Mouse (Mus musculus) kidney, adult 10 weeks (tissue): Measurements from ENCODE around the gene Ddx50. TPM values are rescaled to one million over a fixed set of nuclear protein-coding genes. Genes with fewer than 3 reads are reported as not detected.

Experiments used
- polyA plus RNA-seq: library from polyadenylated mRNA; stranded (reverse); fragments of 350-450 nt; fragmentation: Illumina TruSeq; extraction: RNeasy Lipid Tissue Mini Kit (QIAGEN cat#74804); gene quantifications from one replicate; pipeline ENCODE4 v1.2.3, GENCODE M21; 2014; ENCODE audit warnings: low read depth, low replicate concordance

Ddx50 gene
- 149 TPM for polyA plus RNA-seq

DNA sequence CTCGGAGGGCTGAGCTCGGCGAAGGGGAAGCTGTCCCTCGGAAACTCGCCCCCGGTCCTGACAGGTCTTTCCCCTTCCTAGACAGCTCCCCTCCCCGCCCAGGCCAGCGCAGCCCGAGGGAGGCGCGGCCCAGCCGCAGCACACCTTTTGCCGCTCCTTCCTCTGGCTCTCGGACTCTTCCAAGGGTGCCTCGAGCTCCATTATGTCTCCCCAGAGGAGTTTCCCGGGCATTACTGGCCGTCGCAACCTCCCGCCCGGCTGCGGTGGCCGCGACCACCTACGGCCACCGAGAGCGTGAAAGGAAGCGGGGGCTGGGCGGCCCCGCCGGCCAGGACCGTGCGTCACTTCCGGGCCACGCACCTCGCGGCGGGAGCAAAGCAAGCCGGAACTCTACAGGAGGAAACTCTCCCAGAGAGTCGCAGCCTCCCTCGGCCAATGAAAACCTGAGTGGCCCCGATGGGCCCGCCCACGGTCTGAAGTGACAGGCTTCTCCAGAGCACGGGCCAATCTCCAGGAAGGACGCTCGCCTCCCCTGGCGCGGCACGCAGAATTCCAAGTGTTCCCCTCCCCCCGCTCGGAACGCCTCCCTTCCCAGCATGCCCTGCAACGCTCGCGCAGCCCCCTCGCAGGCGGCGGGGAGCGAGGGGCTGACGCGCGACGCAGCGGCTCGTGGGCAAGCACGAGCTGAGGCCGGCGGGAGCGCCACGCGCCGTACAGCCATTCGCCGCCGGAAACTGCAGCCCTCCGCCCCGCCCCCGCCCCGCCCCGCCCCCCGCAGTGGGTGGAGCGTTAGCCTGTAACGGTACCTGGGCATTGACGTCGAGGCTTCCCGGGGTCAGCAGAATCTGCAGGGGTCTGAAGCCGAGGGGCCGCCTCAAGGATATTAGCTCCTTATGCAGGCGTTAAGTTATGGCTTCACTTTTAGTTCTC, at the start of gene Ddx50:
Ddx50 (minus strand) TSS at position 338 of the 930 bp plus-strand sequence.

GRCm38 (mm10) chr10:62602177-62603040, 48.6 kb downstream of the Ddx50 start, which contains the start of gene Ddx21:
Ddx21 (minus strand) TSS chr10:62602281.

DNA sequence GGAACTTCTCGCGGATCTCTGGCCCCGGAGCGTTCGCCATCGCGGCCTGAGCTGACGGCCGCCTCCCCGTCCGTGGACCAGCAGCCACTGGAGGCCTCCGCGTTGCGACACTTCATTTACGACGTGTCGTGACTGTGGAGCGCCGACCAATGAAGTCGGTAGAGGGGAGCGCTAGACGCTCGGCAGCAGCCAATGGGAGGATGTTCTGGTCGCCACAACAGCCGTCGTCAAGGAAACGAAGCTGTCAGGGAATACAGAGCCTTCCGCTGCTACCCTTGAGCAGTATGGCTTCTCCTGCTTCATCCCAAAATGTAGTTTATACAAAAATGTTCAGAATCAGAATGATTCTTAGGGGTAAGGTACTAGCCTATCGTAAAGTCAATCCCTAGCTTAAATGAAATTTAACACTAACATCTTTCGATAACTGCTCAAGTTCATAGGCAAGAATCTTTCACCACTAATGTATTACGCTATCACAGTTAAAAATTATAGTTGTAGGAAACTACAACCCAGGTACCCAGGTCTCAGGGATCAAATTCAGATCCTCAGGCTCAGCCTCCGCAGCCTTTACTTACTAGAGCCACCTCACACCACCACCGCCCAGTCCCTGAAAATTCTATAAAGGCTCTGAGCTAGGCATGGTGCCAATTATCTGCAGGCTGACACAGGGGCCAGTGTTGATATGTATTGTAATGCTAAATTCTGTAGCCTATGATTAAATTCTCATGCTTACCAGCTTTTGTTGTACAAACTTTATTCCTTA, 72.5 kb downstream of the Ddx50 start, which contains the start of gene Kif1bp:
Kif1bp (minus strand) TSS at position 120 of the 763 bp plus-strand sequence.

Other genes starting within 250 kb of the Ddx50 start
- 0.16 TPM for gene Hkdc1, start 228.7 kb downstream of the Ddx50 start, polyA plus RNA-seq
- not detected for gene 4930507D05Rik, start 201.7 kb downstream of the Ddx50 start, polyA plus RNA-seq
- 22.4 TPM for gene Supv3l1, start 201.5 kb downstream of the Ddx50 start, polyA plus RNA-seq
- gene Vps26a, start 164.4 kb downstream of the Ddx50 start, polyA plus RNA-seq = 206 TPM
- 141 TPM for gene Srgn, start 123.8 kb downstream of the Ddx50 start, polyA plus RNA-seq
- gene Kif1bp, start 72.8 kb downstream of the Ddx50 start, polyA plus RNA-seq = 37.0 TPM
- gene Ddx21, start 48.9 kb downstream of the Ddx50 start, polyA plus RNA-seq = 39.1 TPM
- gene Stox1, start 74.9 kb upstream of the Ddx50 start, polyA plus RNA-seq = 0.85 TPM
- gene Ccar1, start 141.1 kb upstream of the Ddx50 start, polyA plus RNA-seq = 139 TPM